Mouse (Mus musculus) naive thymus-derived CD4-positive, alpha-beta T cell, adult 2 months (primary cell): ENCODE measurements around the gene Fbxo39.
A peak's percentile ranks its signal among the peaks of the same experiment; 100 is the strongest.

Source experiments
- DNase-seq: peaks from one replicate; pipeline ENCODE4 v3.0.0-alpha.2; 2011; ENCODE audit warnings: low read depth

The Fbxo39 gene

GRCm38 (mm10) chr11:72314151-72314895 lies at the start of gene Fbxo39:
Gene Fbxo39 (plus strand): TSS chr11:72314444.
- DNase-seq: no peak

- no peak for DNase-seq
Measured at GRCm38 (mm10) chr11:72265483-72265882, 48.8 kb upstream of the Fbxo39 start.

- DNase-seq: peak; percentile 7
Measured at GRCm38 (mm10) chr11:72266207-72266959, 47.9 kb upstream of the Fbxo39 start.

GRCm38 (mm10) chr11:72266960-72267560 lies 47.2 kb upstream of the Fbxo39 start, which contains the start of gene Slc13a5:
Gene Slc13a5 (minus strand): TSS chr11:72267222.
- no peak for DNase-seq

GRCm38 (mm10) chr11:72271761-72272160 lies 42.5 kb upstream of the Fbxo39 start:
- no peak for DNase-seq

- DNase-seq: no peak
Measured at GRCm38 (mm10) chr11:72273341-72273740, 40.9 kb upstream of the Fbxo39 start.

GRCm38 (mm10) chr11:72281143-72281851 lies 32.9 kb upstream of the Fbxo39 start:
- DNase-seq: no peak

- DNase-seq: no peak
Measured at GRCm38 (mm10) chr11:72281852-72282400, 32.3 kb upstream of the Fbxo39 start.

- DNase-seq: no peak
Measured at GRCm38 (mm10) chr11:72283486-72284224, 30.6 kb upstream of the Fbxo39 start.

- DNase-seq: no peak
Measured at GRCm38 (mm10) chr11:72284532-72285182, 29.6 kb upstream of the Fbxo39 start.

GRCm38 (mm10) chr11:72285971-72286480 lies 28.2 kb upstream of the Fbxo39 start:
- DNase-seq: no peak

- DNase-seq: no peak
Measured at GRCm38 (mm10) chr11:72286651-72287050, 27.6 kb upstream of the Fbxo39 start.

GRCm38 (mm10) chr11:72287126-72287525 lies 27.1 kb upstream of the Fbxo39 start:
- no peak for DNase-seq

GRCm38 (mm10) chr11:72287543-72287942 lies 26.7 kb upstream of the Fbxo39 start:
- no peak for DNase-seq

GRCm38 (mm10) chr11:72293116-72293515 lies 21.1 kb upstream of the Fbxo39 start:
- no peak for DNase-seq

- DNase-seq: peak; percentile 69
Measured at GRCm38 (mm10) chr11:72301334-72301733, 12.9 kb upstream of the Fbxo39 start, which contains the start of gene Xaf1. Gene Xaf1 (plus strand): TSS chr11:72301629.

GRCm38 (mm10) chr11:72302230-72302629 lies 12.0 kb upstream of the Fbxo39 start:
- peak; percentile 27 for DNase-seq

- no peak for DNase-seq
Measured at GRCm38 (mm10) chr11:72307461-72307860, 6.8 kb upstream of the Fbxo39 start.

- DNase-seq: no peak
Measured at GRCm38 (mm10) chr11:72308982-72309381, 5.3 kb upstream of the Fbxo39 start.

GRCm38 (mm10) chr11:72310491-72310890 lies 3.8 kb upstream of the Fbxo39 start:
- no peak for DNase-seq
